Mouse (Mus musculus) limb, embryonic 14.5 days (tissue): ENCODE measurements at regions not wholly inside any gene's neighbourhood (a gene's known extent, or its start where the extent isn't known, plus 50 kb on each side); places are given as distances from the start of the nearest gene placed in this dataset.

Experiments used
- ATAC-seq: fragments of 200-750 bp; cut with Nextera tagmentation; 2 replicates; pipeline ENCODE4 v1.8.0; 2017; ENCODE audit warnings: low read depth, moderate number of reproducible peaks, moderate TSS enrichment; ENCODE audit not compliant: low FRiP score
- DNase-seq: peaks from one replicate; pipeline ENCODE4 v3.0.0-alpha.2; 2015; ENCODE audit warnings: low spot score
- H3K27ac ChIP-seq: fragments of 300-500 bp; sonication (generic); replicated peaks from 2 replicates; pipeline ENCODE4 v1.5.1; 2014; ENCODE audit warnings: low read depth, mild to moderate bottlenecking, low read length, moderate library complexity, mixed read lengths
- H3K27me3 ChIP-seq: fragments of 300-500 bp; sonication (generic); 2 replicates; pipeline ENCODE4 v1.6.1; 2014; ENCODE audit warnings: low read length, mixed read lengths; ENCODE audit not compliant: control insufficient read depth, insufficient read depth
- H3K36me3 ChIP-seq: fragments of 300-500 bp; sonication (generic); 2 replicates; pipeline ENCODE4 v1.6.1; 2014; ENCODE audit warnings: mild to moderate bottlenecking, low read length, moderate library complexity, mixed read lengths; ENCODE audit not compliant: control insufficient read depth, insufficient read depth
- H3K4me1 ChIP-seq: fragments of 300-500 bp; sonication (generic); 2 replicates; pipeline ENCODE4 v1.6.1; 2014; ENCODE audit warnings: antibody characterized with exemption, low read length, mixed read lengths; ENCODE audit not compliant: control insufficient read depth, insufficient read depth
- H3K4me2 ChIP-seq: fragments of 300-500 bp; sonication (generic); replicated peaks from 2 replicates; pipeline ENCODE4 v1.6.1; 2014; ENCODE audit warnings: low read depth, mild to moderate bottlenecking, low read length, moderate library complexity; ENCODE audit not compliant: severe bottlenecking
- H3K4me3 ChIP-seq: fragments of 300-500 bp; sonication (generic); replicated peaks from 2 replicates; pipeline ENCODE4 v1.5.1; 2014; ENCODE audit warnings: low read length
- H3K9ac ChIP-seq: fragments of 300-500 bp; sonication (generic); 2 replicates; pipeline ENCODE4 v1.6.1; 2014; ENCODE audit warnings: mild to moderate bottlenecking, low read depth, low read length, moderate library complexity; ENCODE audit not compliant: severe bottlenecking
- H3K9me3 ChIP-seq: fragments of 300-500 bp; sonication (generic); 2 replicates; pipeline ENCODE4 v1.6.1; 2016; ENCODE audit warnings: low read length; ENCODE audit not compliant: control insufficient read depth
- POLR2A ChIP-seq: fragments of 200-500 bp; IDR thresholded peaks from 2 replicates; pipeline ENCODE4 v1.8.0; 2012; ENCODE audit warnings: inconsistent platforms, mild to moderate bottlenecking, moderate library complexity, borderline replicate concordance; ENCODE audit not compliant: insufficient read depth, insufficient read length; ENCODE audit errors: extremely low read depth
- WGBS: fragments of 180-500 bp; shearing (Covaris S2); extraction: QIAGEN DNeasy Blood & Tissue Kit; methylation state at CpG from one replicate; pipeline ENCODE4 v1.1.7; 2014; 5-methylcytosine and 5-hydroxymethylcytosine counted together

GRCm38 (mm10) chr3:41488229-41488774, 67.2 kb upstream of the Jade1 start:
- Histone ChIP-seq H3K27ac (no peak overlapping the region), H3K4me2 (no peak overlapping the region), H3K4me1 (peaks cover 12% of the 10 kb centered on the region; the same call in 1 of the 2 replicates), H3K27me3 (no peaks in the 10 kb centered on the region), H3K9me3 (no peaks in the 10 kb centered on the region), H3K9ac (no peak overlapping the region), H3K4me3 (no peak overlapping the region), H3K36me3 (no peaks in the 10 kb centered on the region)
- ATAC-seq = no peak
- DNase-seq = no peak
- WGBS = 48% methylated on average over 1 of the region's 1 CpGs
- no peak for TF ChIP-seq POLR2A

DNA sequence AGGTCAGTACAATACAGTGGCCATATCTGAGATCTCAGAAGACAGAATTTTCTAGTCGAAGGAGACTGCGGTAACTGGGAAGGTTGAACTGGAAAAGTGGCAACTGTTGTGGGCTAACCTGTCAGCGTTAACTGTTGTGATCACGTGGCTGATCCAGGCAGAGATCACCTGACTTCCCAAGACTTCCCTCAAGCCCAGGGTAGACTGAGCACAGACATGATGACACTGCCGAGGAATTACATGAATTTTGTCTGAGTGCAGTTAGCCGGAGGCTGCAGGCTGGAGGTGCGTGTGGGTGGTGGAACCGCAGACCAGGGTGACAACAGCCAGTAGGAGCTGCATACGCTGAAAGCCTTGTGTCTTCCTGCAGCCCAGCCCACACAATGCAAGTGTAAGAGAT, 70.6 kb upstream of the Jade1 start:
- no peaks in the 10 kb centered on the region for H3K36me3 ChIP-seq
- 0 out of 2 replicates have a peak, but pooled peaks cover 4% of the 10 kb centered on the region for H3K4me1 ChIP-seq
- no peaks in the 10 kb centered on the region for H3K27me3 ChIP-seq
- ATAC-seq = no peak
- H3K4me3 ChIP-seq = no peak overlapping the region
- TF ChIP-seq POLR2A = no peak
- H3K9me3 ChIP-seq = no peaks in the 10 kb centered on the region
- H3K4me2 ChIP-seq = no peak overlapping the region
- no peak for DNase-seq
- H3K27ac ChIP-seq = no peak overlapping the region
- no peak overlapping the region for H3K9ac ChIP-seq
- 85% methylated on average over 9 of the region's 9 CpGs for WGBS

GRCm38 (mm10) chr3:41483582-41483981, 71.9 kb upstream of the Jade1 start:
- WGBS = 29% methylated on average over 3 of the region's 3 CpGs
- H3K27me3 ChIP-seq = no peaks in the 10 kb centered on the region
- TF ChIP-seq POLR2A = no peak
- no peaks in the 10 kb centered on the region for H3K36me3 ChIP-seq
- H3K4me2 ChIP-seq = no peak overlapping the region
- no peak overlapping the region for H3K9ac ChIP-seq
- H3K4me1 ChIP-seq = no peaks in the 10 kb centered on the region
- DNase-seq (no peak), ATAC-seq (no peak)
- H3K27ac ChIP-seq = no peak overlapping the region
- H3K4me3 ChIP-seq = no peak overlapping the region
- H3K9me3 ChIP-seq = no peaks in the 10 kb centered on the region

GRCm38 (mm10) chr3:41482881-41483494, 72.5 kb upstream of the Jade1 start:
- Histone ChIP-seq H3K36me3 (no peaks in the 10 kb centered on the region), H3K9ac (no peak overlapping the region), H3K4me2 (no peak overlapping the region), H3K27ac (no peak overlapping the region), H3K4me1 (no peaks in the 10 kb centered on the region), H3K27me3 (no peaks in the 10 kb centered on the region), H3K4me3 (no peak overlapping the region), H3K9me3 (no peaks in the 10 kb centered on the region)
- no peak for ATAC-seq
- no peak for TF ChIP-seq POLR2A
- DNase-seq = no peak
- 61% methylated on average over 5 of the region's 5 CpGs for WGBS

DNA sequence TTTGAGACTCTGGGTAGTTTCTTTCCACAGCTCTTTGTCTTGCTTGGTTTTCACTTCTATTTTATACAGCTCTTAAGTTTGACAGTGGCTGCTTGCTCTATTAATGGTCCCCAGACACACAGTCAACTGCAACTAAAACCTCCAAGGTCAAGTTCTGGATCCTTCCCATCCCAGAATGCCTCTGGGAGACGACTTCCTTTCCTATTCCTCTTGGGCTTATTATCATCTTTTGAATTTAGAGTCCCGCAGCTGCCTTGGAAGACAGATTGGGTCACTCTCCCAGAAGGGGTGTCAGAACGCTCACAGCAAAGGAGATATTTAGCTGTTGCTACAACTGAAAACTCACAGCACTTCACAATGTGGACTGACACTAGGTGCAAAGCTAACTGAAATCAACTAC, 75.3 kb upstream of the Jade1 start:
- Histone ChIP-seq H3K27ac (no peak overlapping the region), H3K4me1 (no peaks in the 10 kb centered on the region), H3K27me3 (no peaks in the 10 kb centered on the region), H3K36me3 (no peaks in the 10 kb centered on the region), H3K4me3 (no peak overlapping the region), H3K9ac (no peak overlapping the region), H3K4me2 (no peak overlapping the region), H3K9me3 (no peaks in the 10 kb centered on the region)
- WGBS = 89% methylated on average over 3 of the region's 3 CpGs
- DNase-seq = no peak
- ATAC-seq = no peak
- no peak for TF ChIP-seq POLR2A
